Mouse (Mus musculus) T-helper 1 cell (primary cell): ENCODE measurements around the gene Rimbp3.

Experiments used
- in situ Hi-C: fragments of 300-600 bp; cut with MboI, MseI; formaldehyde crosslinking; loops from one replicate; pipeline ENCODE4 v1.15.1; 2025; ENCODE audit warnings: high pct_unique_total_duplicates

The Rimbp3 gene

GRCm38 (mm10) chr16:17216934-17217633 lies 8.7 kb downstream of the Rimbp3 start:
- in situ Hi-C loops, result no loop called here

GRCm38 (mm10) chr16:17220127-17220733 lies 11.8 kb downstream of the Rimbp3 start:
- in situ Hi-C loops, result no loop called here

- in situ Hi-C loops, result no loop called here
These were observed 13.8 kb downstream of the Rimbp3 start for GRCm38 (mm10) chr16:17222197-17222596.

- in situ Hi-C loops, result no loop called here
These were observed 17.2 kb downstream of the Rimbp3 start for GRCm38 (mm10) chr16:17225584-17225983.

- in situ Hi-C loops, result no loop called here
These were observed 18.1 kb downstream of the Rimbp3 start for GRCm38 (mm10) chr16:17226496-17226895.

- in situ Hi-C loops, result loop anchor here (10.0 kb wide), 1 partner anchor 533 kb away; no protein-coding TSS in a partner anchor
These were observed 23.1 kb downstream of the Rimbp3 start for GRCm38 (mm10) chr16:17231523-17231922.

- in situ Hi-C loops, result loop anchor here (10.0 kb wide), 1 partner anchor 532 kb away; no protein-coding TSS in a partner anchor
These were observed 24.6 kb downstream of the Rimbp3 start, which contains the start of gene Hic2 for GRCm38 (mm10) chr16:17232794-17233701. TSS of gene Hic2 (plus strand) at chr16:17233572.

- in situ Hi-C loops, result loop anchor here (10.0 kb wide), 1 partner anchor 531 kb away; no protein-coding TSS in a partner anchor
These were observed 25.5 kb downstream of the Rimbp3 start for GRCm38 (mm10) chr16:17233702-17234498.

GRCm38 (mm10) chr16:17234499-17234895 lies 26.1 kb downstream of the Rimbp3 start:
- in situ Hi-C loops, result loop anchor here (10.0 kb wide), 1 partner anchor 530 kb away; no protein-coding TSS in a partner anchor

- in situ Hi-C loops, result loop anchor here (10.0 kb wide), 1 partner anchor 530 kb away; no protein-coding TSS in a partner anchor
These were observed 26.7 kb downstream of the Rimbp3 start for GRCm38 (mm10) chr16:17234916-17235665.

- in situ Hi-C loops, result loop anchor here (10.0 kb wide), 1 partner anchor 527 kb away; no protein-coding TSS in a partner anchor
These were observed 29.2 kb downstream of the Rimbp3 start for GRCm38 (mm10) chr16:17237634-17238033.

GRCm38 (mm10) chr16:17239409-17239808 lies 31.0 kb downstream of the Rimbp3 start:
- in situ Hi-C loops, result loop anchor here (10.0 kb wide), 1 partner anchor 525 kb away; no protein-coding TSS in a partner anchor

- in situ Hi-C loops, result no loop called here
These were observed 35.3 kb downstream of the Rimbp3 start for GRCm38 (mm10) chr16:17243731-17244130.

- in situ Hi-C loops, result no loop called here
These were observed 36.6 kb downstream of the Rimbp3 start for GRCm38 (mm10) chr16:17244996-17245395.

- in situ Hi-C loops, result no loop called here
These were observed 39.3 kb downstream of the Rimbp3 start for GRCm38 (mm10) chr16:17247727-17248126.

- in situ Hi-C loops, result no loop called here
These were observed 40.7 kb downstream of the Rimbp3 start for GRCm38 (mm10) chr16:17249135-17249534.

- in situ Hi-C loops, result no loop called here
These were observed 43.1 kb downstream of the Rimbp3 start for GRCm38 (mm10) chr16:17251539-17251938.

GRCm38 (mm10) chr16:17252086-17252726 lies 43.8 kb downstream of the Rimbp3 start:
- in situ Hi-C loops, result no loop called here

- in situ Hi-C loops, result no loop called here
These were observed 44.4 kb downstream of the Rimbp3 start for GRCm38 (mm10) chr16:17252841-17253240.
